Mouse (Mus musculus) urinary bladder, adult 2 months (tissue): ENCODE results near the gene Trim2. TPM values are rescaled to one million over a fixed set of nuclear protein-coding genes. Genes with fewer than 3 reads are reported as not detected.
A peak's percentile ranks its signal among the peaks of the same experiment; 100 is the strongest.

ENCODE experiments used
- DNase-seq: peaks from one replicate; pipeline ENCODE4 v3.0.0; 2022; ENCODE audit warnings: low spot score
- polyA plus RNA-seq: library from polyadenylated mRNA; depleted of rRNA; stranded (reverse); fragments of >200 nt; gene quantifications from 2 replicates; pipeline ENCODE4 v1.2.3, GENCODE M21; 2012

The Trim2 gene
- polyA plus RNA-seq, 1 experiment, result 6.6 TPM

- DNase-seq, result no peak
These were observed 20.4 kb downstream of the Trim2 start for GRCm38 (mm10) chr3:84286311-84286710.

GRCm38 (mm10) chr3:84284796-84285195 lies 21.9 kb downstream of the Trim2 start:
- no peak for DNase-seq

GRCm38 (mm10) chr3:84283524-84283923 lies 23.2 kb downstream of the Trim2 start:
- DNase-seq, result no peak

GRCm38 (mm10) chr3:84281936-84282371 lies 24.7 kb downstream of the Trim2 start:
- DNase-seq, result no peak

GRCm38 (mm10) chr3:84278809-84279208 lies 27.9 kb downstream of the Trim2 start:
- DNase-seq, result no peak

- no peak for DNase-seq
These were observed 31.6 kb downstream of the Trim2 start for GRCm38 (mm10) chr3:84275124-84275523.

- DNase-seq, result no peak
These were observed 34.2 kb downstream of the Trim2 start for GRCm38 (mm10) chr3:84272293-84273015.

GRCm38 (mm10) chr3:84271794-84272193 lies 34.9 kb downstream of the Trim2 start:
- DNase-seq, result no peak

GRCm38 (mm10) chr3:84271058-84271457 lies 35.6 kb downstream of the Trim2 start:
- no peak for DNase-seq

GRCm38 (mm10) chr3:84270624-84270995 lies 36.1 kb downstream of the Trim2 start:
- no peak for DNase-seq

- DNase-seq, result no peak
These were observed 36.6 kb downstream of the Trim2 start for GRCm38 (mm10) chr3:84269987-84270623.

GRCm38 (mm10) chr3:84268434-84268833 lies 38.2 kb downstream of the Trim2 start:
- DNase-seq, result no peak

GRCm38 (mm10) chr3:84266391-84266931 lies 40.2 kb downstream of the Trim2 start:
- DNase-seq, result no peak

- no peak for DNase-seq
These were observed 41.6 kb downstream of the Trim2 start for GRCm38 (mm10) chr3:84265084-84265483.

GRCm38 (mm10) chr3:84264395-84264794 lies 42.3 kb downstream of the Trim2 start:
- DNase-seq, result no peak

GRCm38 (mm10) chr3:84262804-84263203 lies 43.9 kb downstream of the Trim2 start:
- no peak for DNase-seq

- no peak for DNase-seq
These were observed 44.8 kb downstream of the Trim2 start for GRCm38 (mm10) chr3:84261863-84262262.

- DNase-seq, result no peak
These were observed 45.8 kb downstream of the Trim2 start for GRCm38 (mm10) chr3:84260837-84261236.

GRCm38 (mm10) chr3:84260024-84260535 lies 46.6 kb downstream of the Trim2 start:
- DNase-seq, result no peak

- DNase-seq, result peak; percentile 49
These were observed 47.2 kb downstream of the Trim2 start for GRCm38 (mm10) chr3:84259281-84260023.

- no peak for DNase-seq
These were observed 48.1 kb downstream of the Trim2 start for GRCm38 (mm10) chr3:84258518-84259031.

- DNase-seq, result no peak
These were observed 48.6 kb downstream of the Trim2 start for GRCm38 (mm10) chr3:84257989-84258517.
